Mouse (Mus musculus): Measurements from ENCODE around the gene Ndufs2. TPM values are rescaled to one million over a fixed set of nuclear protein-coding genes. Genes with fewer than 3 reads are reported as not detected.

The Ndufs2 gene
- total RNA-seq, 2 experiments from 2014 or later, result 468 to 578 TPM

- DNase-seq, result no peak
These were observed 19.3 kb downstream of the Ndufs2 start for GRCm38 (mm10) chr1:171231844-171232243.

GRCm38 (mm10) chr1:171230215-171230614 lies 21.0 kb downstream of the Ndufs2 start:
- DNase-seq, result no peak

GRCm38 (mm10) chr1:171229750-171230149 lies 21.4 kb downstream of the Ndufs2 start:
- no peak for DNase-seq

- DNase-seq, result no peak
These were observed 23.3 kb downstream of the Ndufs2 start for GRCm38 (mm10) chr1:171227879-171228278.

- no peak for DNase-seq
These were observed 24.4 kb downstream of the Ndufs2 start for GRCm38 (mm10) chr1:171226780-171227179.

GRCm38 (mm10) chr1:171224857-171225256 lies 26.3 kb downstream of the Ndufs2 start, which contains the start of gene Apoa2:
Gene Apoa2 (plus strand): TSS chr1:171225054.
- DNase-seq, result no peak

GRCm38 (mm10) chr1:171223796-171224195 lies 27.4 kb downstream of the Ndufs2 start:
- no peak for DNase-seq

- DNase-seq, result no peak
These were observed 28.0 kb downstream of the Ndufs2 start for GRCm38 (mm10) chr1:171223168-171223567.

GRCm38 (mm10) chr1:171222238-171223155 lies 28.7 kb downstream of the Ndufs2 start, which contains the start of gene Tomm40l:
Gene Tomm40l (minus strand): TSS chr1:171222514.
- peak; percentile 73 for DNase-seq

- peak; percentile 19 for DNase-seq
These were observed 29.7 kb downstream of the Ndufs2 start for GRCm38 (mm10) chr1:171221281-171222193.

- peak; percentile 89 for DNase-seq
These were observed 30.3 kb downstream of the Ndufs2 start for GRCm38 (mm10) chr1:171220871-171221270.

GRCm38 (mm10) chr1:171216241-171216955 lies 34.8 kb downstream of the Ndufs2 start:
- DNase-seq, result no peak

GRCm38 (mm10) chr1:171213801-171214496 lies 37.2 kb downstream of the Ndufs2 start, which contains the start of gene Nr1i3:
Gene Nr1i3 (plus strand): TSS chr1:171213970.
- DNase-seq, result no peak

GRCm38 (mm10) chr1:171212854-171213253 lies 38.3 kb downstream of the Ndufs2 start:
- no peak for DNase-seq

- no peak for DNase-seq
These were observed 41.8 kb downstream of the Ndufs2 start for GRCm38 (mm10) chr1:171209409-171209808.

- DNase-seq, result no peak
These were observed 45.3 kb downstream of the Ndufs2 start for GRCm38 (mm10) chr1:171205704-171206493.

GRCm38 (mm10) chr1:171204249-171204644 lies 46.9 kb downstream of the Ndufs2 start:
- DNase-seq, result no peak

- DNase-seq, result no peak
These were observed 47.5 kb downstream of the Ndufs2 start for GRCm38 (mm10) chr1:171203471-171204248.

- DNase-seq, result no peak
These were observed 50.4 kb downstream of the Ndufs2 start for GRCm38 (mm10) chr1:171200769-171201168.

- DNase-seq, result no peak
These were observed 51.7 kb downstream of the Ndufs2 start for GRCm38 (mm10) chr1:171199532-171199931.

Measured in gastrocnemius, postnatal 10 days (tissue).